Mouse (Mus musculus): ENCODE measurements around the gene Best1.

DNA sequence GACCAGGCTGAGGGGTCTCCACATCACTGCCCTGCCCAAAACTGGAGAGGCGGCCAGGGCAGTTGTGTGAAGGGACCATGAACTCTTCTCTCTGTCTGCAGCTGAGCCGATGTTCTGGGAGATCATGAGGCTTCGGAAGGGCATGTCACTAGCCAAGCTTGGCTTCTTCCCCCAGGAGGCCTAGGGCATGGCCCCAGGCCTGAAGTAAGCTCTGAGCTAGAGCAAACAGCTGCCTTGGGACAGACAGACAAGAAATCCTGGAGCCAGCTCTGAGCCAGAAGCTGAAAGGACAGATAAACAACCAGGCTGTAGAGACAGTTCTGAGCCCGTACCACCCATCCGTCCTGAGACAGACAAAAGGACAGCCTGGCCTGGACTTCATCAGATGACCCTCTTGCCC lies 32.9 kb upstream of the Best1 start:
- TF ChIP-seq CTCF (IDR thresholded peaks at IDR 0.05; ENCODE audit: control insufficient read depth, insufficient read depth, insufficient read length) (no peak), USF1 (IDR thresholded peaks at IDR 0.05; ENCODE audit: low read depth) (no peak), CEBPB (IDR thresholded peaks at IDR 0.05; ENCODE audit: low read depth) (no peak), MYOD1 (IDR thresholded peaks at IDR 0.05; ENCODE audit: control insufficient read depth, insufficient read length, low read depth) (no peak), MAX (IDR thresholded peaks at IDR 0.05) (no peak)

All from C2C12 (cell line).